Mouse (Mus musculus): Measurements from ENCODE around the gene Zfp933. TPM values are rescaled to one million over a fixed set of nuclear protein-coding genes. Genes with fewer than 3 reads are reported as not detected.

The Zfp933 gene
- total and polyA plus RNA-seq, 3 experiments: 2.0 to 5.6 (median 3.0) TPM

DNA sequence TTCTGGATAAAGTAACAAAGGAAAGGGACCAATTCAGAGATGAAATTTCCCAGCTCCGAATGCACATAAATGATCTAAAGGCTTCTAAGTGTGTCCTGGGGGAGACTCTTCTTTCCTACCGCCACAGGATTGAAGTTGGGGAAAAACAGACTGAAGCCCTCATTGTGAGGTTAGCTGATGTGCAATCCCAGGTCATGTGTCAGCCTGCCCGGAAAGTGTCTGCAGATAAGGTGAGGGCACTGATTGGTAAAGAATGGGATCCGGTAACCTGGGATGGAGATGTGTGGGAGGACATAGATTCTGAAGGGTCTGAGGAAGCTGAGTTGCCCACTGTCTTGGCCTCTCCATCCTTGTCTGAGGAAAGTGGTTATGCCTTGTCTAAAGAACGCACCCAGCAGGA is 21.1 kb upstream of the Zfp933 start:
- H3K4me1 ChIP-seq (ENCODE audit: control insufficient read depth in 1 of 2, insufficient read depth in 2 of 2): peaks cover 0 to 28% of the 10 kb centered on the region in 2 experiments; a peak in 2 of 4 replicates
- no peak for DNase-seq (ENCODE audit: extremely low read depth)
- no peak overlapping the region for H3K27ac ChIP-seq (ENCODE audit: insufficient read depth, low read depth)
- dilution Hi-C loops (cut with MboI; ENCODE audit: extremely low pct_ligation_motif_present, extremely low pct_unique_long_range_greater_than_20kb, low sequenced_read_pairs) (no loop called here), in situ Hi-C loops (cut with MboI; ENCODE audit: low pct_ligation_motif_present, low pct_unique_long_range_greater_than_20kb, low sequenced_read_pairs) (no loop called here)
- H3K9ac ChIP-seq (ENCODE audit: insufficient read depth, low read depth): peak overlapping the region; percentile 77
- TF ChIP-seq MAFK (IDR thresholded peaks at IDR 0.05; ENCODE audit: insufficient replicate concordance, low read length): no peak
- TF ChIP-seq GABPA (IDR thresholded peaks at IDR 0.05; ENCODE audit: insufficient replicate concordance, low read depth, low read length): no peak
- TF ChIP-seq MAX (IDR thresholded peaks at IDR 0.05; ENCODE audit: low read length): no peak
- TF ChIP-seq EP300 (IDR thresholded peaks at IDR 0.05; ENCODE audit: low read length): no peak
- no peak for TF ChIP-seq HCFC1 (IDR thresholded peaks at IDR 0.05; ENCODE audit: low read depth, low read length)
- no peak for TF ChIP-seq SIN3A (IDR thresholded peaks at IDR 0.05; ENCODE audit: low read length)
- no peak for TF ChIP-seq ETS1 (conservative IDR thresholded peaks at IDR 0.05; ENCODE audit: low read depth, low read length)
- TF ChIP-seq ZC3H11A (IDR thresholded peaks at IDR 0.05; ENCODE audit: low read depth, low read length): no peak
- TF ChIP-seq CTCF (conservative IDR thresholded peaks at IDR 0.05 in 1 of 2, IDR thresholded peaks at IDR 0.05 in 1 of 2; ENCODE audit: low read depth in 2 of 2, low read length in 2 of 2): no peak
- no peak for TF ChIP-seq PAX5 (IDR thresholded peaks at IDR 0.05; ENCODE audit: low read length)
- no peak for TF ChIP-seq ZNF384 (IDR thresholded peaks at IDR 0.05; ENCODE audit: low read depth, low read length)
- TF ChIP-seq CHD1 (IDR thresholded peaks at IDR 0.05; ENCODE audit: low read depth, low read length): no peak
- no peak for TF ChIP-seq NELFE (IDR thresholded peaks at IDR 0.05; ENCODE audit: low read depth, low read length)
- TF ChIP-seq POLR2AphosphoS2 (IDR thresholded peaks at IDR 0.05; ENCODE audit: low read depth, low read length): no peak
- TF ChIP-seq NRF1 (IDR thresholded peaks at IDR 0.05; ENCODE audit: low read depth, low read length): no peak
- peak overlapping the region; percentile 77 to 97 (median 85) for H3K4me3 ChIP-seq (replicated peaks in 1 of 3; ENCODE audit: low read depth in 2 of 3, low read length in 2 of 3, poor library complexity in 1 of 3)
- H3K36me3 ChIP-seq (replicated peaks in 1 of 2; ENCODE audit: control insufficient read depth in 1 of 2, insufficient read depth in 1 of 2, low read length in 1 of 2): peaks cover 33 to 51% of the 10 kb centered on the region in 2 experiments
- no peaks in the 10 kb centered on the region for H3K27me3 ChIP-seq (replicated peaks)
- no peaks in the 10 kb centered on the region for H3K9me3 ChIP-seq (replicated peaks; ENCODE audit: low read length)
- H3K79me2 ChIP-seq (replicated peaks; ENCODE audit: control insufficient read depth, extremely low read depth, insufficient read depth, poor library complexity, severe bottlenecking): peaks cover 25% of the 10 kb centered on the region
- peak overlapping the region; percentile 83 for H3K4me2 ChIP-seq (ENCODE audit: insufficient read depth, low read depth, poor library complexity, severe bottlenecking)

DNA sequence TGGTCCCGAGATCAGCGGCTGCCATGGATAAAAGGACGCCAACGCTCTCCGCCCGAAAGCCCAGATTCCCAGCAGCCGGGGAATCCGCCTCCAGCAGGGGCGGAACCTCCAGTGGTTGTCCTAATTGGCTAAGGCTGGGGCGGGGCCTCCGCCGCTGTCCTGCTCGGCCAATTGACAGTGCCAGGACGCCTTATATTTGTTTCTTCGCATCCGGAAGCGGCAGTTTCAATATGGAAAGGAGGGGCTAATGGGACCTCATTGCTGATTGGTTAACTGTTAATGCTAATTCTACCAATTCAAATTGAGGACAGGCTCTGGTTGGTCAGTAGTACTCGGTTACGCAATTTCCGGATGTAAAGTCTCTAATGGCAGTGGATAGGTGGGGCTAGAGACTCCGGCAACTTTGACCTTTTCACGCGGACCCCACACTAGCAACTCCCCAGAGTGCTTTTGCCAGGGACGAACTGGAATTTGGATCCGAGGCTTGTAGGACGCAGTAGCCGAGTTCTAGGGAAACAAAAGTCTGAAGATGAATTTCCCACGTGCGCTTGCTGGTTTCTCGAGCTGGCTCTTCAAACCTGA is 20.4 kb upstream of the Zfp933 start, which contains the start of the genes Miip and Fv1:
Gene Miip, minus strand, starts transcription at position 367 of the 582 bp plus-strand sequence.
Gene Fv1, plus strand, starts transcription at position 530 of the 582 bp plus-strand sequence.
- Histone ChIP-seq H3K4me2 (ENCODE audit: insufficient read depth, low read depth, poor library complexity, severe bottlenecking) (peak within 1 kb of the TSS; percentile 96), H3K36me3 (replicated peaks in 1 of 2; ENCODE audit: control insufficient read depth in 1 of 2, insufficient read depth in 1 of 2, low read length in 1 of 2) (peaks cover 31 to 50% of the 10 kb centered on the region in 2 experiments), H3K9ac (ENCODE audit: insufficient read depth, low read depth) (peak within 1 kb of the TSS; percentile 90), H3K79me2 (replicated peaks; ENCODE audit: control insufficient read depth, extremely low read depth, insufficient read depth, poor library complexity, severe bottlenecking) (peaks cover 25% of the 10 kb centered on the region), H3K4me3 (replicated peaks in 1 of 3; ENCODE audit: low read depth in 2 of 3, low read length in 2 of 3, poor library complexity in 1 of 3) (peak within 1 kb of the TSS; percentile 85 to 97 (median 96)), H3K4me1 (ENCODE audit: control insufficient read depth in 1 of 2, insufficient read depth in 2 of 2) (peaks cover 0 to 28% of the 10 kb centered on the region in 2 experiments; a peak in 2 of 4 replicates), H3K27me3 (replicated peaks) (no peaks in the 10 kb centered on the region), H3K27ac (ENCODE audit: insufficient read depth, low read depth) (peak within 1 kb of the TSS; percentile 63), H3K9me3 (replicated peaks; ENCODE audit: low read length) (no peaks in the 10 kb centered on the region)
- dilution Hi-C loops (cut with MboI; ENCODE audit: extremely low pct_ligation_motif_present, extremely low pct_unique_long_range_greater_than_20kb, low sequenced_read_pairs): no loop called here
- in situ Hi-C loops (cut with MboI; ENCODE audit: low pct_ligation_motif_present, low pct_unique_long_range_greater_than_20kb, low sequenced_read_pairs): no loop called here
- peak; percentile 99 for DNase-seq (ENCODE audit: extremely low read depth)
- TF ChIP-seq ZNF384 (IDR thresholded peaks at IDR 0.05; ENCODE audit: low read depth, low read length): peak; percentile 25; the same call in 1 of the 2 replicates
- TF ChIP-seq EP300 (IDR thresholded peaks at IDR 0.05; ENCODE audit: low read length): no peak
- no peak for TF ChIP-seq CHD1 (IDR thresholded peaks at IDR 0.05; ENCODE audit: low read depth, low read length)
- no peak for TF ChIP-seq JUN (IDR thresholded peaks at IDR 0.05; ENCODE audit: insufficient read depth, low read depth, low read length)
- peak; percentile 74 for TF ChIP-seq POLR2A (IDR thresholded peaks at IDR 0.05; ENCODE audit: low read depth, low read length)
- TF ChIP-seq MYC (IDR thresholded peaks at IDR 0.05; ENCODE audit: low read depth, low read length): peak; percentile 92
- peak; percentile 76 for TF ChIP-seq CHD2 (IDR thresholded peaks at IDR 0.05; ENCODE audit: low read length)
- 0 out of 2 replicates have a peak, but pooled peaks have one; percentile 29 for TF ChIP-seq MAZ (IDR thresholded peaks at IDR 0.05; ENCODE audit: low read depth, low read length)
- TF ChIP-seq MEF2A (IDR thresholded peaks at IDR 0.05; ENCODE audit: borderline replicate concordance, low read depth, low read length): no peak
- TF ChIP-seq TCF12 (IDR thresholded peaks at IDR 0.05; ENCODE audit: low read depth, low read length): peak; percentile 52
- TF ChIP-seq SIN3A (IDR thresholded peaks at IDR 0.05; ENCODE audit: low read length): peak; percentile 90; the same call in 1 of the 2 replicates
- peak; percentile 93 for TF ChIP-seq MXI1 (IDR thresholded peaks at IDR 0.05; ENCODE audit: low read depth, low read length)
- TF ChIP-seq TBP (conservative IDR thresholded peaks at IDR 0.05; ENCODE audit: low read depth, low read length): peak; percentile 91
- TF ChIP-seq GABPA (IDR thresholded peaks at IDR 0.05; ENCODE audit: insufficient replicate concordance, low read depth, low read length): no peak; the same call in 1 of the 2 replicates
- 0 out of 2 replicates have a peak, but pooled peaks have one; percentile 47 for TF ChIP-seq KAT2A (IDR thresholded peaks at IDR 0.05; ENCODE audit: insufficient replicate concordance, low read length)
- TF ChIP-seq NELFE (IDR thresholded peaks at IDR 0.05; ENCODE audit: low read depth, low read length): peak; percentile 67
- 0 out of 2 replicates have a peak, but pooled peaks have one; percentile 67 for TF ChIP-seq ZMIZ1 (IDR thresholded peaks at IDR 0.05; ENCODE audit: low read depth, low read length)
- 0 out of 2 replicates have a peak, but pooled peaks have one; percentile 42 for TF ChIP-seq JUND (conservative IDR thresholded peaks at IDR 0.05; ENCODE audit: low read depth, low read length)
- no peak for TF ChIP-seq RAD21 (IDR thresholded peaks at IDR 0.05; ENCODE audit: low read depth, low read length)
- peak; percentile 96 for TF ChIP-seq ELF1 (IDR thresholded peaks at IDR 0.05; ENCODE audit: low read depth, low read length)
- TF ChIP-seq PAX5 (IDR thresholded peaks at IDR 0.05; ENCODE audit: low read length): no peak
- peak; percentile 74 for TF ChIP-seq HCFC1 (IDR thresholded peaks at IDR 0.05; ENCODE audit: low read depth, low read length)
- peak; percentile 74 for TF ChIP-seq MAX (IDR thresholded peaks at IDR 0.05; ENCODE audit: low read length)
- no peak for TF ChIP-seq POLR2AphosphoS2 (IDR thresholded peaks at IDR 0.05; ENCODE audit: low read depth, low read length)
- 0 out of 2 replicates have a peak, but pooled peaks have one; percentile 9 for TF ChIP-seq NRF1 (IDR thresholded peaks at IDR 0.05; ENCODE audit: low read depth, low read length)
- TF ChIP-seq CTCF (conservative IDR thresholded peaks at IDR 0.05 in 1 of 2, IDR thresholded peaks at IDR 0.05 in 1 of 2; ENCODE audit: low read depth in 2 of 2, low read length in 2 of 2): no peak

Measured in CH12.LX (cell line).